Mouse (Mus musculus): ENCODE data around the gene Gigyf1.

- no peak for TF ChIP-seq CTCF (conservative IDR thresholded peaks at IDR 0.05; ENCODE audit: insufficient read depth, insufficient read length, low read depth, low read length)
- TF ChIP-seq POLR2A (IDR thresholded peaks at IDR 0.05; ENCODE audit: low read depth, low read length), result no peak
Measured at GRCm38 (mm10) chr5:137565744-137566143, 47.4 kb downstream of the Gigyf1 start.

Measured in kidney, adult 2 months (tissue).